Mouse (Mus musculus) heart, adult 2 months (tissue): ENCODE measurements around the gene Serpinb9. TPM values are rescaled to one million over a fixed set of nuclear protein-coding genes. Genes with fewer than 3 reads are reported as not detected.

Experiments
- DNase-seq, 2 experiments: peaks; one replicate each; pipeline ENCODE4 v3.0.0; 2021
- H3K27ac ChIP-seq: fragments of 200-600 bp; 2 replicates; pipeline ENCODE4 v1.8.1; 2022
- H3K27me3 ChIP-seq: fragments of 200-500 bp; 2 replicates; pipeline ENCODE4 v1.6.1; 2012; ENCODE audit warnings: mild to moderate bottlenecking, low read length, inconsistent platforms, mixed read lengths; ENCODE audit not compliant: control insufficient read depth, insufficient read depth
- H3K36me3 ChIP-seq: fragments of 200-500 bp; 2 replicates; pipeline ENCODE4 v1.6.1; 2012; ENCODE audit warnings: low read length, inconsistent platforms; ENCODE audit not compliant: control insufficient read depth, insufficient read depth
- H3K4me1 ChIP-seq: fragments of 200-500 bp; 2 replicates; pipeline ENCODE4 v1.6.1; 2011; ENCODE audit warnings: low read length; ENCODE audit not compliant: control insufficient read depth, insufficient read depth
- H3K4me3 ChIP-seq: fragments of 200-600 bp; 2 replicates; pipeline ENCODE4 v1.8.1; 2022
- H3K79me2 ChIP-seq: fragments of 200-500 bp; replicated peaks from 2 replicates; pipeline ENCODE4 v1.6.1; 2012; ENCODE audit warnings: mild to moderate bottlenecking, inconsistent platforms, low read length, moderate library complexity, mixed read lengths; ENCODE audit not compliant: control insufficient read depth, insufficient read depth
- H3K9ac ChIP-seq: fragments of 200-500 bp; 2 replicates; pipeline ENCODE4 v1.6.1; 2012; ENCODE audit warnings: low read depth, mild to moderate bottlenecking, control low read depth, inconsistent platforms, low read length, mixed read lengths
- CTCF ChIP-seq: fragments of 200-600 bp; IDR thresholded peaks from 2 replicates; pipeline ENCODE4 v1.8.1; 2022; ENCODE audit warnings: antibody characterized with exemption, mild to moderate bottlenecking, moderate library complexity
- EP300 ChIP-seq: fragments of 200-500 bp; IDR thresholded peaks from 2 replicates; pipeline ENCODE4 v1.6.1; 2011; ENCODE audit warnings: low read depth, low read length, control low read depth; ENCODE audit not compliant: insufficient read depth
- POLR2A ChIP-seq: fragments of 200-500 bp; IDR thresholded peaks from 2 replicates; pipeline ENCODE4 v1.6.1; 2011; ENCODE audit warnings: mild to moderate bottlenecking, low read depth, low read length, control low read depth; ENCODE audit not compliant: insufficient read depth
- WGBS: fragments of 180-500 bp; shearing (Covaris S2); methylation state at CpG from one replicate; pipeline ENCODE4 v1.1.7; 2018; 5-methylcytosine and 5-hydroxymethylcytosine counted together
- intact Hi-C: fragments of 180-260 bp; cut with DNase I; formaldehyde crosslinking; loops from one replicate; pipeline ENCODE4 v1.15.1; 2025
- polyA plus RNA-seq: library from polyadenylated mRNA; depleted of rRNA; stranded (reverse); fragments of >200 nt; gene quantifications from 2 replicates; pipeline ENCODE4 v1.2.3, GENCODE M21; 2012
- total RNA-seq, 2 experiments: library from RNA; stranded (reverse); gene quantifications; 2 replicates each; pipeline ENCODE4 v1.2.3; 2021

Serpinb9 gene
- total and polyA plus RNA-seq, 3 experiments: 6.0 to 9.3 (median 8.6) TPM

DNA sequence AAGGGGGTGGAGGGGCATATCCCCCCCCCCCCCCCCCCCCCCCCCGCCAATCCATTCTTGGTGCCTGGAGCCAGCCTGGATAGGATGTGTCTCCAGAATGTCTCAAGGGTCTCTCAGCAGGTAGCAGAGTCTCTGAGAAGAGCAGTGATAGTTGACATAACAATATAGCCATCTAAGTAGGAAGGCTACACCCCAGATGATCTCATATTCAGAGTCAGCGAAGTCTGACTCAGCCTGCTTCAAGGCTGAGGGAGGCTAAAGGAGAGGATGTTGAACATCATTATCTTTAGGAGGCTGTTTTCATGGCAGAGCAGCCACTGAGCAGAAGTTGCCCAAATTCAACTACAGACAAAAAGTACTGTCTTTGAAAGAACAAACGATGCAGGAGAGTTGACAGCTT lies 27.2 kb downstream of the Serpinb9 start:
- WGBS: 74% methylated on average over 2 of the region's 3 CpGs
- DNase-seq: no peak
- no peaks in the 10 kb centered on the region for H3K79me2 ChIP-seq
- H3K27ac ChIP-seq: no peak overlapping the region
- H3K4me1 ChIP-seq: no peaks in the 10 kb centered on the region
- no peaks in the 10 kb centered on the region for H3K36me3 ChIP-seq
- H3K27me3 ChIP-seq: no peaks in the 10 kb centered on the region
- no peak overlapping the region for H3K4me3 ChIP-seq
- intact Hi-C loops: no loop called here
- TF ChIP-seq POLR2A (no peak), CTCF (no peak), EP300 (no peak)
- H3K9ac ChIP-seq: no peak overlapping the region

DNA sequence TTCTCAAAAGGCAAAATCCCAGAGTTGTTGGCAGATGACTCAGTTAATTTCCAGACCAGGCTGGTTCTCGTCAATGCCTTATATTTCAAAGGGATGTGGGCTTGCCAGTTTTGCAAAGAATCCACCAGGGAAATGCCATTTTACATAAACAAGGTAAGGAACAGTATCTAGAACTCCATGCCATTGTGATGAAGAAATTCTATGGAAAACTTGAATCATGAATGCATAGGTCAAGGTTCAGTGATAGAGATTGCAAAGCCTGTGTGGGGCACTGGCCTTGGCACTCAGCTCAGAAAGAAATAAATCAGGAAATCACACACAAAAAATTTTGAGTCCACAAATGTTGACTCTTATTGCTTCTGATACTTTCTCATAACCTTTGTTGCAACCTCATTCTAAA lies 32.5 kb downstream of the Serpinb9 start:
- intact Hi-C loops: no loop called here
- Histone ChIP-seq H3K27me3 (no peaks in the 10 kb centered on the region), H3K79me2 (no peaks in the 10 kb centered on the region), H3K4me1 (no peaks in the 10 kb centered on the region), H3K36me3 (no peaks in the 10 kb centered on the region), H3K27ac (no peak overlapping the region), H3K9ac (no peak overlapping the region), H3K4me3 (no peak overlapping the region)
- 48% methylated on average over 1 of the region's 1 CpGs for WGBS
- DNase-seq: no peak
- no peak for TF ChIP-seq POLR2A
- TF ChIP-seq EP300: no peak
- TF ChIP-seq CTCF: no peak

DNA sequence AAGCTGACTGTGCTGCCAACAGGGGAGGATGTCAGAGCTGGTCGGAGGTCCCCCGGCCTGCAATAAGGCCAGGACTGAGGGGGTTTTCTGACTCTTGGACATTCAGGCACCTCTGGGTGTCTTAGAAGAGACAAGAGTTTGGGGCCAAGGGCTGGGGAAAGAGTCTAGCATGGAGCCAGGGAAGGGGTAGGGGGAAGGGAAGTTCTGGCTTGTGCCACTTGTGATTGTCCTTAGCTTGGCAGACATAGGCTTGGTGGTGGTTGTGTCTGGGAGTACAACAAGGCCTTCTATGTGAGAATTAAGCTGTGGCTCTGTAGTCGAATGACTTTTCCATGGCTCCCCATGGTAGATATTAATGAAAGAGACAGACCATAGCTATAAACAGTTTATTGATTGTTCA lies 40.5 kb downstream of the Serpinb9 start:
- H3K36me3 ChIP-seq: no peaks in the 10 kb centered on the region
- WGBS: 100% methylated on average over 3 of the region's 3 CpGs
- no peaks in the 10 kb centered on the region for H3K79me2 ChIP-seq
- TF ChIP-seq EP300 (no peak), CTCF (no peak), POLR2A (no peak)
- no peaks in the 10 kb centered on the region; the same call in 1 of the 2 replicates for H3K4me1 ChIP-seq
- DNase-seq: no peak
- no peak overlapping the region for H3K9ac ChIP-seq
- intact Hi-C loops: no loop called here
- no peak overlapping the region for H3K27ac ChIP-seq
- H3K27me3 ChIP-seq: no peaks in the 10 kb centered on the region
- H3K4me3 ChIP-seq: no peak overlapping the region

DNA sequence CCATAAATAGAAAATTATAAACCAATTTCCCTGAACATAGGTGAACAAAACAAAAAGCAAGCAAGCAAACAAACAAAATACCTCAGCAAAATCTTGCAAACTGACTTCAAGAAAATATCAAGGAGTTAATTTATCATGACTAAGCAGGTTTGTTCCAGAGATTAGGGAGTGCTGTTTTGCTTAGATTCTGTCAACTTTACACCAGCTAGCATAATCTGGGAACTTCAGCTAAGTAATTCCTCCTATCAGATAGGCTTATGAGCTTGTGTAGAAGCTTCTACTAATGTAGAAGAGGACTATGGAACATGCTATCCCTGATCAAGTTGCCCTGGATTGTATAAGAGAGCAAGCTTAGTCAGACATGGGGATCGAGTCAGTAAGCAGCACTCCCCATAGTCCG lies 44.2 kb downstream of the Serpinb9 start:
- H3K27ac ChIP-seq: no peak overlapping the region
- TF ChIP-seq POLR2A: no peak
- no peak for TF ChIP-seq EP300
- no peak for TF ChIP-seq CTCF
- H3K27me3 ChIP-seq: no peaks in the 10 kb centered on the region
- H3K4me1 ChIP-seq: no peaks in the 10 kb centered on the region; the same call in 1 of the 2 replicates
- H3K36me3 ChIP-seq: no peaks in the 10 kb centered on the region
- intact Hi-C loops: no loop called here
- H3K4me3 ChIP-seq: no peak overlapping the region
- no peaks in the 10 kb centered on the region for H3K79me2 ChIP-seq
- WGBS: 84% methylated on average over 2 of the region's 2 CpGs
- DNase-seq: no peak
- no peak overlapping the region for H3K9ac ChIP-seq

DNA sequence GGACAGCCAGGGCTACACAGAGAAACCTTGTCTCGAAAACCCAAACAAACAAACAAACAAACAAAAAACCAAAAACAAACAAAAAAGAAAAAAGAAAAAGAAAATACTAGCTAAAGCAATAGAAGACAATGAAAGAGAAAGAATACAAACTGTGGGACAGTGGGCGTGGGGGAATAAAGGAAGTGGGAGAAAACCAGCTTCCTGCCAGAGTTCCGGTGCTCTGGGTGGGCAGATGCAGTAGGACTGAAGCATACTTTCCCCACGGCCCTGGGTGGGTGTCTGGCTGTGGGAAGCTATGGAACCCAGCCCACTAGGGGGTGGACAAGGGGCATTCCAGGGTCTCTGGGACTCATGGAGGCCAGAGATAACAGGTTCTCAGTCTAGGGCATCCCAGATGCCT lies 45.1 kb downstream of the Serpinb9 start:
- Histone ChIP-seq H3K4me3 (no peak overlapping the region), H3K4me1 (no peaks in the 10 kb centered on the region; the same call in 1 of the 2 replicates), H3K27ac (no peak overlapping the region), H3K9ac (no peak overlapping the region), H3K36me3 (no peaks in the 10 kb centered on the region), H3K27me3 (no peaks in the 10 kb centered on the region), H3K79me2 (no peaks in the 10 kb centered on the region)
- no peak for DNase-seq
- TF ChIP-seq EP300 (no peak), POLR2A (no peak), CTCF (no peak)
- intact Hi-C loops: no loop called here
- 59% methylated on average over 4 of the region's 4 CpGs for WGBS

DNA sequence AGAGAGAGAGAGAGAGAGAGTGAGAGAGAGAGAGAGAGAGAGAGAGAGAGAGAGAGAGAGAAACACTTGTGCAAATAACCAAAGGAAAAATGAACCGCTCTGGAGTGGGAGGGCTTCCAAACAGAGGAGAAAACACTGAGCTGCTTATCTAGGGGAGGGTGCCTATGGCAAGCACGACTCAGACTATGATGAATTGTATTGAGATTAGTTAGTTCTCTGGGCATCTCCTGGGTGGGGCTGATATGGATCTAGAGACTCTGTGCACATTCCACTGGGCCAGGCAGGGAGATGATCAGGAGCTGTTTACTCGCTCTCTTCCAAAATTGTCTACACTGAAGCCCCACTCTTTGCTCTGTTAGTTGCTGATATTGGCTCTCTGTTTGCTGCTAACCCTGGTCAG lies 48.6 kb downstream of the Serpinb9 start:
- TF ChIP-seq CTCF: no peak
- TF ChIP-seq POLR2A: no peak
- TF ChIP-seq EP300: no peak
- intact Hi-C loops: no loop called here
- Histone ChIP-seq H3K9ac (no peak overlapping the region), H3K27ac (no peak overlapping the region), H3K79me2 (no peaks in the 10 kb centered on the region), H3K27me3 (no peaks in the 10 kb centered on the region), H3K4me3 (no peak overlapping the region), H3K4me1 (no peaks in the 10 kb centered on the region), H3K36me3 (no peaks in the 10 kb centered on the region)
- 55% methylated on average over 3 of the region's 3 CpGs for WGBS
- no peak for DNase-seq
